ENCODE assay signal across 25 mouse cellular contexts in genomic region chr12:52350276-52350675, GRCm38 (mm10).
"Had no signal": no experiment of that assay in that cellular context is flagged by ENCODE, and none has a peak within 500 bp of the region (broad histone marks: within the 10 kb centered on the region; RNA-seq: fewer than 3 reads in every experiment).

No protein-coding gene starts in this region.

- H3K27ac ChIP-seq: gastrocnemius, adult 2 months; heart, adult 2 months; heart, embryonic 13.5 days; heart, embryonic 15.5 days; hindbrain, embryonic 10.5 days; hindbrain, embryonic 13.5 days; hindbrain, embryonic 15.5 days; hindbrain, postnatal 0 days; intestine, embryonic 15.5 days; layer of hippocampus, adult 2 months; left cerebral cortex, adult 2 months; liver, embryonic 13.5 days had no signal

- ATAC-seq: hindbrain, postnatal 0 days; inflammation-experienced regulatory T-cells, adult 6 months; intestine, embryonic 15.5 days; intestine, postnatal 0 days had no signal

- H3K4me1 ChIP-seq: heart, embryonic 15.5 days; liver, embryonic 13.5 days had no signal

- H3K9me3 ChIP-seq: heart, embryonic 13.5 days; heart, embryonic 15.5 days; hindbrain, embryonic 10.5 days; hindbrain, embryonic 13.5 days; hindbrain, embryonic 15.5 days; intestine, embryonic 15.5 days; liver, embryonic 13.5 days had no signal

- H3K9ac ChIP-seq: heart, embryonic 13.5 days; heart, embryonic 15.5 days; hindbrain, embryonic 13.5 days; hindbrain, embryonic 15.5 days; intestine, embryonic 15.5 days; liver, embryonic 13.5 days had no signal

- H3K27me3 ChIP-seq: heart, embryonic 13.5 days; heart, embryonic 15.5 days; hindbrain, embryonic 13.5 days; hindbrain, embryonic 15.5 days; intestine, embryonic 15.5 days; liver, embryonic 13.5 days had no signal

- DNase-seq: gastrocnemius, adult 2 months; gastrocnemius, postnatal 10 days; gastrocnemius, postnatal 25 days; heart, adult 2 months; heart, postnatal 4 days; kidney, adult 18-20 months; kidney, adult 8-10 months; kidney, postnatal 10 days; kidney, postnatal 25 days; kidney, postnatal 4 days; liver; liver, embryonic 13.5 days had no signal

- H3K4me3 ChIP-seq: gastrocnemius, adult 2 months; heart, adult 2 months; heart, embryonic 13.5 days; heart, embryonic 15.5 days; hindbrain, embryonic 10.5 days; hindbrain, embryonic 13.5 days; hindbrain, embryonic 15.5 days; intestine, embryonic 15.5 days; layer of hippocampus, adult 2 months; left cerebral cortex, adult 2 months; liver, embryonic 13.5 days had no signal

- H3K4me2 ChIP-seq: heart, embryonic 11.5 days; heart, embryonic 13.5 days; heart, embryonic 15.5 days; hindbrain, embryonic 13.5 days; hindbrain, embryonic 15.5 days; intestine, embryonic 15.5 days; liver, embryonic 11.5 days; liver, embryonic 13.5 days had no signal

- H3K36me3 ChIP-seq: heart, embryonic 13.5 days; heart, embryonic 15.5 days; hindbrain, embryonic 10.5 days; hindbrain, embryonic 13.5 days; hindbrain, embryonic 15.5 days; intestine, embryonic 15.5 days; liver, embryonic 13.5 days had no signal
